Mouse (Mus musculus): ENCODE results near the gene Sh3kbp1. TPM values are rescaled to one million over a fixed set of nuclear protein-coding genes. Genes with fewer than 3 reads are reported as not detected.

Sh3kbp1 gene
- polyA plus RNA-seq, 1 experiment = 30.3 TPM

DNA sequence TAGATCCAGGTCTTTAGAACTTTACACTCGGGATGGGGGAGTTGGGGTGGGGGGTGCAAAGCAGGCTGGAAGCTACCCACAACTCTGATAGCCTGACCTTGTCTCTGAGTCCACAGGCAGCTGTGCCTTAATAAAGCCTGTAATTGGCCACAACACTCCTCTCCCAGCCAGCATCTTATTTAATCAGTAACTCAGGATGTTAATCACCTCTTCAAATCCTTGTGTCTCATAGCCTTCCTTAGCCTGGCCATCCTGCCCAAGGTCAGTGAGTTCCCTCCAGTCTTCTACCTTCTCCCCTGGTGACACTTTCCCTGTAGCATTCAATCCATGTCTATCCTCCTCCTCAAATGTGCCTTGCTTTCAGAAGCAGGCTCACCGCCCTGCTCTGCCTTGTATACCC is 342.0 kb downstream of the Sh3kbp1 start:
- WGBS = 79% methylated on average over 2 of the region's 2 CpGs
- Histone ChIP-seq H3K4me1 (ENCODE audit: control insufficient read depth, insufficient read depth, insufficient read length) (no peaks in the 10 kb centered on the region), H3K27me3 (ENCODE audit: control insufficient read depth, insufficient read depth, low read length) (no peaks in the 10 kb centered on the region), H3K4me3 (ENCODE audit: extremely low read depth, insufficient read depth, insufficient read length) (no peak overlapping the region), H3K36me3 (ENCODE audit: control insufficient read depth, insufficient read depth, low read length) (peaks cover 14% of the 10 kb centered on the region), H3K27ac (ENCODE audit: insufficient read depth, low read length) (no peak overlapping the region)
- no peak for DNase-seq (ENCODE audit: low read depth in 1 of 2, low spot score in 2 of 2)
- no peak for TF ChIP-seq POLR2A (IDR thresholded peaks at IDR 0.05; ENCODE audit: low read depth, low read length)
- TF ChIP-seq CTCF (IDR thresholded peaks at IDR 0.05; ENCODE audit: extremely low read depth, insufficient read depth, insufficient read length, insufficient replicate concordance) = no peak

DNA sequence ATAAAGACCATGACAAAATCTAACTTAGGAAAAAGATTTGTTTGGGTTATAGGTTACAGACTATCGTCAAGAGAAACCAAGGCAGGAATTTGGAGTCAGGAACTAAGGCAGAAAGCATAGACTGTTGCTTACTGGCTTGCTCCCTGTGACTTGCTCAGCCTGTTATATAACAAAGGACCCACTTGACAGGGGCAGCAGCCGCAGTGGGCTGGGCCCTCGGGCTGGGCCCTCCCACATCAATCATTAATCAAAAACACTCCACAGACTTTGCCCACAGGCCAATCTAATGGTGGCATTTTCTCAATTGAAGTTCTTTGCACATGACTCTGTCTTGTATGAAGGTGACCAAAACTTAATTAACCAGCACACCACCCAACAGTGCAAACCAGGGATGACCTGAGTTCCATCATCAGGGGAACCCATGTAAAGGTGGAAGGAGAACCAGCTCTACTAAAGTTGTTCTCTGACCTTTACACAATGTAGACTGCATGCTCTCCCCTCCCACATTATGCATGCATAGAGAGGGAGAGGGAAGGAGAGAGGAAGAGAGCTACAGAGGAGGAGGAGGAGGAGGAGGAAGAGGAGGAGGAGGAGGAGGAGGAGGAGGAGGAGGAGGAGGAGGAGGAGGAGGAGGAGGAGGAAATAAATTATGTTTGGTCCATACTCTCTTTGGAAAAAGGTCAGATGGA is 344.2 kb downstream of the Sh3kbp1 start:
- peaks cover 8% of the 10 kb centered on the region for H3K36me3 ChIP-seq (ENCODE audit: control insufficient read depth, insufficient read depth, low read length)
- H3K4me1 ChIP-seq (ENCODE audit: control insufficient read depth, insufficient read depth, insufficient read length) = no peaks in the 10 kb centered on the region
- H3K4me3 ChIP-seq (ENCODE audit: extremely low read depth, insufficient read depth, insufficient read length) = no peak overlapping the region
- H3K27ac ChIP-seq (ENCODE audit: insufficient read depth, low read length) = no peak overlapping the region
- no peak for DNase-seq (ENCODE audit: low read depth in 1 of 2, low spot score in 2 of 2)
- TF ChIP-seq POLR2A (IDR thresholded peaks at IDR 0.05; ENCODE audit: low read depth, low read length) (no peak), CTCF (IDR thresholded peaks at IDR 0.05; ENCODE audit: extremely low read depth, insufficient read depth, insufficient read length, insufficient replicate concordance) (no peak)
- no peaks in the 10 kb centered on the region for H3K27me3 ChIP-seq (ENCODE audit: control insufficient read depth, insufficient read depth, low read length)
- 80% methylated on average over 3 of the region's 3 CpGs for WGBS

DNA sequence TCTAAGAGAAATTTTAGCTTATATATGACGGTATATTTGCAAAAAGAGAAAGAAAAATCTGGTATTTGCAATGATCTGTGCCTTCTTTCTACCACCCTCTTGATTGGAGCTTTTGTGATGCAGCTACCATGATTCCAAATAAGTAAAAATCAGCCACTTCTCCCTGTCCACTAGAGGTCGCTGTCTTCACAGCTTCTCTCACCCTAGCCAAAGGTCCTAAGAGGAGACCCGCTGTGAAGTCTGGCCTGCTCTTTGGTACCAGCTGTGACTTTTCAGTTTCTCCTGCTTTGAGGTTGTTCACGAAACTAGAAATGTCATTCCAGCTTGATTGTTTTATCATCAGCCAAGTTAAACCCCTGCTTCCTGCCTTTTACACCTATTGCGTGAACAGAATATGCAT is 346.7 kb downstream of the Sh3kbp1 start:
- H3K27me3 ChIP-seq (ENCODE audit: control insufficient read depth, insufficient read depth, low read length) = no peaks in the 10 kb centered on the region
- H3K27ac ChIP-seq (ENCODE audit: insufficient read depth, low read length) = no peak overlapping the region
- H3K36me3 ChIP-seq (ENCODE audit: control insufficient read depth, insufficient read depth, low read length) = peaks cover 5% of the 10 kb centered on the region; the same call in 1 of the 2 replicates
- no peak for DNase-seq (ENCODE audit: low read depth in 1 of 2, low spot score in 2 of 2)
- H3K4me3 ChIP-seq (ENCODE audit: extremely low read depth, insufficient read depth, insufficient read length) = no peak overlapping the region
- peak; percentile 16; the same call in 1 of the 2 replicates for TF ChIP-seq CTCF (IDR thresholded peaks at IDR 0.05; ENCODE audit: extremely low read depth, insufficient read depth, insufficient read length, insufficient replicate concordance)
- TF ChIP-seq POLR2A (IDR thresholded peaks at IDR 0.05; ENCODE audit: low read depth, low read length) = no peak
- 50% methylated on average over 5 of the region's 5 CpGs for WGBS
- H3K4me1 ChIP-seq (ENCODE audit: control insufficient read depth, insufficient read depth, insufficient read length) = no peaks in the 10 kb centered on the region

DNA sequence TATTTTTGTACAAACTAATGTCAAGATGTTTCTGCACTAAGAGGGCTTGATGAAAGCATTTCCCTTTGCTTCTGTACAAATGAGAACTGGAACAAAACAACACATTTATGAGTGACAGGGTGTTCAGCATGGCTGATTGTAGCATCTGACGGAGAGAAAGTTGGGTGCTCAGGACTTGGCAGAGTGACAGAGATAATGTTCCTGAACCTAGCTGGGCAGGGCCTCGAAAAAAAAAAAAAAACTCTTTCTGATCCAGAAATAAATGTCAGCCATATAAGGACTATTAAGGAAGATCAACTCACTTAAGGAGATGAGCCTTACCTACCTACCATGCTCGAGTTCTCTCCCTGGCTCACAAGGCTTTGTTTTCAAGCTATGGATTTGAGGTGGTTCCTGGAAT is 349.2 kb downstream of the Sh3kbp1 start:
- Histone ChIP-seq H3K36me3 (ENCODE audit: control insufficient read depth, insufficient read depth, low read length) (peaks cover under 1% of the 10 kb centered on the region; the same call in 1 of the 2 replicates), H3K4me1 (ENCODE audit: control insufficient read depth, insufficient read depth, insufficient read length) (no peaks in the 10 kb centered on the region)

DNA sequence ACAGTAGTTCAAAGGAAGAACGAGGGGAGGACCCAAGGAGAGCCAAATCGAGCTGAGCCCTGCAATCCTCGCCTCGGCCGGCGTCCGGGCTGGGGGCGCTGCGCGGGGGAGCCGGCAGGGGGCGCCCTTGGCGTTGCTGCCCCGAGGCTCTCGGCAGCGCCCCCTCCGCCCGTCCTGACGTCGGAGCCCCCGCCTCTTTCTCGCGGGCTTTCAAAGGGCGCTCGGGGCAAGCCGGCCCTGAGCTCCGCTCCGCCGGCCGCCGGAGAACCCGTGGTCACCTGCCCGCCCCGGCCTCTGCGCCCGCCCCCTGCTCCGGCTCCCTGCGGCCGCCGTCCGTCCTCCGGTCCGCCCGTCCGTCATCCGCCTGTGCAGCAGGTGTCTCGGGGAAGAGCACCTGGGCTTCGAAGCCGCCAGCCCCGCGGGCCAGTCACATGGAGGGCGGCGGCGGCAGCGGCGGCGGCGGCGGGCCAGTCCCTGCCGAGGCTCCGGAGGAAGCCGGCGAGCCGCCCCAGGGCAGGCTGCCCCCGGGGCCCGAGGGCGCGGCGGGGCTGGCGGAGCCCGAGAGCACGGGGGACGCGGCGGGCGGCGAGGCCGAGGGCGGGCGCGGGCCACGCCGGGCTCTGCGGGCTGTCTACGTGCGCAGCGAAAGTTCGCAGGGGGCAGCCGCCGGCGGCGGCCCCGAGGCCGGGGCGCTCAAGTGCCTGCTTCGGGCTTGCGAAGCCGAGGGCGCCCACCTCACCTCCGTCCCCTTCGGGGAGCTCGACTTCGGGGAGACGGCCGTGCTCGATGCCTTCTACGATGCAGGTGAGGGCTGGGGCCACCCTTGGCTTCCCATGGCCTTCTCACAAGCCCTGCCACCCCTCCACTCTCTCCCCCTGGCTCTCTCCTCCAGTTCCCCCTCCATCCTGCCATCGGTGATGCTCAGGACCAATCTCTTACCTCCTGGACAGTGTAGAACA is 361.2 kb downstream of the Sh3kbp1 start, which contains the start of gene Map3k15:
Map3k15 (plus strand) TSS at position 432 of the 959 bp plus-strand sequence.
- H3K4me3 ChIP-seq (ENCODE audit: extremely low read depth, insufficient read depth, insufficient read length) = peak within 1 kb of the TSS; percentile 44
- H3K36me3 ChIP-seq (ENCODE audit: control insufficient read depth, insufficient read depth, low read length) = no peaks in the 10 kb centered on the region
- H3K27me3 ChIP-seq (ENCODE audit: control insufficient read depth, insufficient read depth, low read length) = peaks cover 4% of the 10 kb centered on the region; the same call in 1 of the 2 replicates
- peak; percentile 32 to 55 for DNase-seq (ENCODE audit: low read depth in 1 of 2, low spot score in 2 of 2)
- TF ChIP-seq CTCF (IDR thresholded peaks at IDR 0.05; ENCODE audit: extremely low read depth, insufficient read depth, insufficient read length, insufficient replicate concordance) (peak; percentile 79), POLR2A (IDR thresholded peaks at IDR 0.05; ENCODE audit: low read depth, low read length) (no peak)
- H3K27ac ChIP-seq (ENCODE audit: insufficient read depth, low read length) = no peak within 1 kb of the TSS
- no peaks in the 10 kb centered on the region; the same call in 1 of the 2 replicates for H3K4me1 ChIP-seq (ENCODE audit: control insufficient read depth, insufficient read depth, insufficient read length)
- WGBS = 51% methylated on average over 100 of the region's 108 CpGs

More for the DNA sequence above, 349.2 kb downstream of the Sh3kbp1 start:
- DNase-seq (ENCODE audit: low read depth in 1 of 2, low spot score in 2 of 2) = no peak
- Histone ChIP-seq H3K27ac (ENCODE audit: insufficient read depth, low read length) (no peak overlapping the region), H3K4me3 (ENCODE audit: extremely low read depth, insufficient read depth, insufficient read length) (no peak overlapping the region), H3K27me3 (ENCODE audit: control insufficient read depth, insufficient read depth, low read length) (no peaks in the 10 kb centered on the region)
- WGBS = 66% methylated on average over 3 of the region's 3 CpGs
- TF ChIP-seq CTCF (IDR thresholded peaks at IDR 0.05; ENCODE audit: extremely low read depth, insufficient read depth, insufficient read length, insufficient replicate concordance) (no peak), POLR2A (IDR thresholded peaks at IDR 0.05; ENCODE audit: low read depth, low read length) (no peak)

DNA sequence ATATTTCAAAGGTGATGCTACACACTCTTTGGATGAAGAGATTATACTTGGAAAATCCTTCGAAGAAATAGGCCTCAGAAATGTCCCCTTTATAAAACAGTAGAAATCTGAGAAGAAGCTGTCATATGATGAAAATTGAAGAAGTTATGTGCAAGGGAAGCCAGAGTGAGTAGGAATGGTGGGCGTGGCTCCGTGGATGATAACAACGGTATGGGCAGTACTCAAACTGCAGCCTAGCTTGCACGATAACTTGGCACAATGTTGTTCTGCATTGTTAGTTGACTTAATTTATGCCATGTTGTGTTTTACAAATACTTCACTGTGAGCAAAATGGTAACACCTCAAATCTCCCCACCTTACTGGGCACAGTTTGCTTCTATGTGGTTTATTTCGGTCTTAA is 368.7 kb downstream of the Sh3kbp1 start:
- 82% methylated on average over 6 of the region's 6 CpGs for WGBS
- H3K27ac ChIP-seq (ENCODE audit: insufficient read depth, low read length) = no peak overlapping the region

More for the DNA sequence above, 368.7 kb downstream of the Sh3kbp1 start:
- Histone ChIP-seq H3K4me3 (ENCODE audit: extremely low read depth, insufficient read depth, insufficient read length) (no peak overlapping the region), H3K4me1 (ENCODE audit: control insufficient read depth, insufficient read depth, insufficient read length) (no peaks in the 10 kb centered on the region), H3K27me3 (ENCODE audit: control insufficient read depth, insufficient read depth, low read length) (no peaks in the 10 kb centered on the region), H3K36me3 (ENCODE audit: control insufficient read depth, insufficient read depth, low read length) (no peaks in the 10 kb centered on the region)
- TF ChIP-seq POLR2A (IDR thresholded peaks at IDR 0.05; ENCODE audit: low read depth, low read length) (no peak), CTCF (IDR thresholded peaks at IDR 0.05; ENCODE audit: extremely low read depth, insufficient read depth, insufficient read length, insufficient replicate concordance) (no peak)
- DNase-seq (ENCODE audit: low read depth in 1 of 2, low spot score in 2 of 2) = no peak

Other genes with a start within 250 kb of the Sh3kbp1 start
- not detected in 2 replicates for gene Map7d2, start 212.7 kb upstream of the Sh3kbp1 start, polyA plus RNA-seq (2012; rRNA removed)
- 2.3 and 2.6 TPM in 2 replicates for gene Bclaf3, start 100.6 kb upstream of the Sh3kbp1 start, polyA plus RNA-seq (2012; rRNA removed)

Data from spleen, adult 2 months (tissue).